Mouse (Mus musculus): ENCODE data around the gene Vamp8.

DNA sequence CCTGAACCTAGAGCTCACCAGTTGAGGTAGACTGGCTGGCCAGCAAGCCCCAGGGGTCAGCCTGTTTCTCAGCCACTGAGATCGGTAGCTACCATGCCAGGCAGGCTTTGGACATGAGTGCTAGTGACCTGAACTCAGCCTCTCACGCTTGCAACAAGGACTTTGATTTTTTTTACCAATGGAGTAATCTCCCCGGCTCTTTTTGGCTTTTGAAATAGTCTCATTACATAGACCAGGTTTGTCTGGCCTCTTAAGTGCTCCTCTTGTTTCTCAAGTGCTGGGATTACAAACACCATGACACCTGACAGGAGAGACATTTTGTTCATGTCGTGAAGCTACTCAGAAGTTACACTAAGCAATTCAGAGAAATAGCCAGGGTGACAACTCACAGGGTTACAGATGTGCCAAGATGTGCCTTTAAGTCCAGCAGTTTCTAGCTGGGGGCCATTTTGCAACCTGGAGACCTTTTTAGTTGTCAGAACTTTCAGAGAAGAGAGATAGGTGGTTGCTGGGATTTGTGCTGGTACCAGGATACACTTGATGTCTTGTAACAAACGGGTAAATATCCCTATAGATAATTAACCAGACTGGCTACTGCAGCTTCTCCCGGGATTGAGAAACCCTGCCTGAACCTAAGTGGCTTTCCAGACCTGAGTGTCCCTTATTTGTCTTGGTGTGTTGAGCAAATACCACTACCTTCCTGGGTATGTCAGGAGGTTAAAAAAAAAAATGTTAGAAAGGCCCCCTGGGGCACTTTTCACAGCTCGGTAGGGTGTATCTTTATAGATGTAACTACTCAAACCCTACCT is 25.7 kb upstream of the Vamp8 start:
- no peak for TF ChIP-seq CTCF (IDR thresholded peaks at IDR 0.05; ENCODE audit: borderline replicate concordance, insufficient read depth, low read length)
- TF ChIP-seq POLR2A (IDR thresholded peaks at IDR 0.05; ENCODE audit: low read depth, low read length): no peak
